Mouse (Mus musculus) hindbrain, embryonic 14.5 days (tissue): ENCODE data around the gene Mrtfa. TPM values are rescaled to one million over a fixed set of nuclear protein-coding genes. Genes with fewer than 3 reads are reported as not detected.

Experiments used
- ATAC-seq: fragments of 200-750 bp; cut with Nextera tagmentation; 2 replicates; pipeline ENCODE4 v1.8.0; 2017; ENCODE audit warnings: moderate number of reproducible peaks, mild to moderate bottlenecking, moderate TSS enrichment, moderate library complexity; ENCODE audit not compliant: low FRiP score
- DNase-seq: peaks from one replicate; pipeline ENCODE4 v3.0.0-alpha.2; 2015; ENCODE audit warnings: low spot score
- H3K27ac ChIP-seq: fragments of 300-500 bp; sonication (generic); 2 replicates; pipeline ENCODE4 v1.5.1; 2014; ENCODE audit warnings: mild to moderate bottlenecking, moderate library complexity
- H3K27me3 ChIP-seq: fragments of 300-500 bp; sonication (generic); 2 replicates; pipeline ENCODE4 v1.6.1; 2014; ENCODE audit warnings: mild to moderate bottlenecking, low read length, mixed read lengths; ENCODE audit not compliant: control insufficient read depth, insufficient read depth
- H3K36me3 ChIP-seq: fragments of 300-500 bp; sonication (generic); replicated peaks from 2 replicates; pipeline ENCODE4 v1.6.1; 2014; ENCODE audit not compliant: control insufficient read depth, insufficient read depth
- H3K4me1 ChIP-seq: fragments of 300-500 bp; sonication (generic); replicated peaks from 2 replicates; pipeline ENCODE4 v1.6.1; 2014; ENCODE audit warnings: antibody characterized with exemption, low read length, mixed read lengths; ENCODE audit not compliant: control insufficient read depth, insufficient read depth
- H3K4me2 ChIP-seq: fragments of 300-500 bp; sonication (generic); replicated peaks from 2 replicates; pipeline ENCODE4 v1.6.1; 2014; ENCODE audit warnings: mild to moderate bottlenecking, moderate library complexity
- H3K4me3 ChIP-seq: fragments of 300-500 bp; sonication (generic); replicated peaks from 2 replicates; pipeline ENCODE4 v1.5.1; 2014; ENCODE audit warnings: mild to moderate bottlenecking, low read length
- H3K9ac ChIP-seq: fragments of 300-500 bp; sonication (generic); 2 replicates; pipeline ENCODE4 v1.6.1; 2014
- H3K9me3 ChIP-seq: fragments of 300-500 bp; sonication (generic); 2 replicates; pipeline ENCODE4 v1.6.1; 2016; ENCODE audit warnings: low read length; ENCODE audit not compliant: control insufficient read depth
- WGBS: fragments of 180-500 bp; shearing (Covaris S2); extraction: QIAGEN DNeasy Blood & Tissue Kit; methylation state at CpG from one replicate; pipeline ENCODE4 v1.1.7; 2014; 5-methylcytosine and 5-hydroxymethylcytosine counted together
- polyA plus RNA-seq: library from polyadenylated mRNA; unstranded; fragments of >200 nt; fragmentation: Nextera tagmentation; extraction: Ambion mirVana; gene quantifications from 2 replicates; pipeline ENCODE4 v1.2.1, GENCODE M21; 2014

Mrtfa gene
- polyA plus RNA-seq, 1 experiment from 2014 or later, result 31.5 TPM

DNA sequence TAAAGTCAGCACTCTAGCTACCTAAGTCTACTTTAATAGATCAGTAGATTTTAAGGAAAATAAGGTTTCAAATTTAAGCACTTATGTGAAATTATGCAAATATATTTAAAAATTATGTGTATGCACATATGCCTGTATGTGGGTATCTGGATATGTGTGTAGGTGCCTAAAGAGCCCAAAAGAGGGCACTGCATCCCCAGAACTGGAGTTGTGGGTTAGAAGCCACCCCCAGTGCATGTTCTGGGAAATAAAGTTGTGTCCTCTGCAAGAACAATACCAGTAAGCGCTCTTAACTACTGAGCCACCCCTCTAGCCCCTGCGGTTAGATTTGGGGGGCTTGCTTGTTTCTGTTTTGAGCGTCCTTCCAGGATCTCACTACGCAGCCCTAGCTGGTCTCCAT lies 113.0 kb downstream of the Mrtfa start:
- no peak overlapping the region for H3K27ac ChIP-seq
- ATAC-seq, result no peak
- H3K9ac ChIP-seq, result no peak overlapping the region
- no peaks in the 10 kb centered on the region for H3K4me1 ChIP-seq
- H3K9me3 ChIP-seq, result no peaks in the 10 kb centered on the region
- H3K4me3 ChIP-seq, result no peak overlapping the region
- WGBS, result 98% methylated on average over 4 of the region's 4 CpGs
- no peak for DNase-seq
- H3K27me3 ChIP-seq, result no peaks in the 10 kb centered on the region
- no peaks in the 10 kb centered on the region for H3K36me3 ChIP-seq
- no peak overlapping the region for H3K4me2 ChIP-seq

DNA sequence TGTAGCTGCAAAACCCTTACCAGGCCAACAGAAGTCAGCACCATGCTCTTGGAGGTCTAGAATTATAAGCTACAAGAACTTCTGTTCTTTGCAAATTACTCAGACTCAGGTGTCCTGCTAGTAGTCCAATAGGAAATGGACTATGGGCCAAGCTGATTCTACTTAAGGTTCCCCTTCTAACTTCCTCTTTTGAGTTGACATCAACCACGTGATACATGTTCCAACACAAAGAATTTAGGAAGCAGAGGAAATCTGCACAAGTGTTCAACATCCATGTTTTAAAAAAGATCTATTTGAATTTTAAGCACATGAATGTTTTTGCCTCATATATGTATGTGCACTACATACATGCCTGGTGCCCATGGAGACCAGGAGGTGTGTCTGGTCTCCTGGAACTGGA lies 116.0 kb downstream of the Mrtfa start:
- H3K9ac ChIP-seq, result no peak overlapping the region
- no peaks in the 10 kb centered on the region for H3K4me1 ChIP-seq
- H3K27ac ChIP-seq, result no peak overlapping the region
- WGBS, result 95% methylated on average over 1 of the region's 1 CpGs
- H3K9me3 ChIP-seq, result no peaks in the 10 kb centered on the region
- DNase-seq, result no peak
- no peak for ATAC-seq
- H3K27me3 ChIP-seq, result no peaks in the 10 kb centered on the region
- H3K4me3 ChIP-seq, result no peak overlapping the region
- no peaks in the 10 kb centered on the region for H3K36me3 ChIP-seq
- no peak overlapping the region for H3K4me2 ChIP-seq

DNA sequence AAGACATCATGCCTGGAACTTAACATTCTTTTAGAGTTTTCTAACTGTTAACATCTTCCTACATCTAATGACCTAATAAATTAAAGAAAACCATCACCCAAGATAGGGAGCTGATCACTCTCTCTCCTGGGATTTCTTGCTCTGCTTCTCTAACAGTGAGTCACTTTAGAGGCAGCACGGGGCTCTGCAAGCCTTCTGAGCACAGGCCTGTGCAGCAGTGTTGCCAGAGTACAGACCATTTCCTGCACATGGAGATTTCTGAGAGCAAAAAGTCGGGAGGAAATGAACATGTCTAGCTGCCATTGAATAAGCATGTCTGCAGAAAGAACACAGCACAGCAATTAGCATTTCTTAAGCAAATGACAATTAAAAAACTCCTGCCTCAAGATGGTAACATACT lies 116.8 kb downstream of the Mrtfa start:
- no peak for ATAC-seq
- H3K4me2 ChIP-seq, result no peak overlapping the region
- 74% methylated on average over 2 of the region's 2 CpGs for WGBS
- no peaks in the 10 kb centered on the region for H3K4me1 ChIP-seq
- DNase-seq, result no peak
- no peaks in the 10 kb centered on the region for H3K36me3 ChIP-seq
- no peak overlapping the region for H3K27ac ChIP-seq
- H3K4me3 ChIP-seq, result no peak overlapping the region
- no peaks in the 10 kb centered on the region for H3K9me3 ChIP-seq
- H3K27me3 ChIP-seq, result no peaks in the 10 kb centered on the region
- no peak overlapping the region for H3K9ac ChIP-seq

DNA sequence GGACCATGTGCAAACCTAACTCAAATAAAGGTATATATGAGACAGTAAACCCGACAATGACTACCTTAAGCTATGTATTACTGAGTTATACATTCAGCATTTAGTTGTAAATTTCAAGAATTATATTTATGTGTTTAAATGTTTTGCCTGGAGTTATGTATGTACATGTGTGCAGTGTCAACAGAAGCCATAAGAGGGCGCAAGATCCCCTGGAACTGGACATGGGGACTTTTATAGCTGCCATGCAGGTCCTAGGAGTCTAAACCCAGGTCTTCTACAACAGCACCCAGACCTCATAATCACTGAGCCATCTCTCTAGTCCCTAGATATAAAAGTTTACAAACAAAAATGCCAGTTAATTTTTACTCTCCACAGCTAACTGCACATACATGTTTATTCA lies 117.8 kb downstream of the Mrtfa start:
- no peak for DNase-seq
- H3K4me2 ChIP-seq, result no peak overlapping the region
- WGBS, result 83% methylated on average over 2 of the region's 2 CpGs
- no peak for ATAC-seq
- H3K4me1 ChIP-seq, result no peaks in the 10 kb centered on the region
- H3K27me3 ChIP-seq, result no peaks in the 10 kb centered on the region
- H3K9ac ChIP-seq, result no peak overlapping the region
- no peak overlapping the region for H3K27ac ChIP-seq
- H3K36me3 ChIP-seq, result no peaks in the 10 kb centered on the region
- no peak overlapping the region for H3K4me3 ChIP-seq
- H3K9me3 ChIP-seq, result no peaks in the 10 kb centered on the region

DNA sequence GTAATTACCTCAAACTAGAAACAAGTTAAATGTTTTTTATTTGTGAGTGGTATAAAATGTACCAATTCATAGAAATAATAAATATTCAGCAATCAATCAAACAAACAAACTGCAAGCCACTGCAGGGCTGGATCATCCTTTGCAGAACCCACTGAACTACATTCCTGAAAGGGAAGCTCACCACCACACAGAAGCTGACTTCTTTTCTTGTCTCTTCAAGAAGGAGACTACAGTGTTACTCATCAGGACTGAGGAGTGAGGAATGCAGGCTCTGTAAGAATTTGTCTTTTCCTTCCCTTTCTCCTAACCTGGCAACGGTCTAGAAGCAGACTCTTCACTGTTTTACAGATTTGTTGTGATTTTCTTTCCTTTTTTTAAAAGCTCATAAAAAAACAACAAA lies 120.1 kb downstream of the Mrtfa start:
- no peaks in the 10 kb centered on the region for H3K4me1 ChIP-seq
- DNase-seq, result no peak
- H3K27me3 ChIP-seq, result no peaks in the 10 kb centered on the region
- H3K4me2 ChIP-seq, result no peak overlapping the region
- 81% methylated on average over 1 of the region's 1 CpGs for WGBS
- no peak overlapping the region for H3K27ac ChIP-seq
- H3K9me3 ChIP-seq, result no peaks in the 10 kb centered on the region
- H3K4me3 ChIP-seq, result no peak overlapping the region
- H3K9ac ChIP-seq, result no peak overlapping the region
- no peak for ATAC-seq
- H3K36me3 ChIP-seq, result no peaks in the 10 kb centered on the region

DNA sequence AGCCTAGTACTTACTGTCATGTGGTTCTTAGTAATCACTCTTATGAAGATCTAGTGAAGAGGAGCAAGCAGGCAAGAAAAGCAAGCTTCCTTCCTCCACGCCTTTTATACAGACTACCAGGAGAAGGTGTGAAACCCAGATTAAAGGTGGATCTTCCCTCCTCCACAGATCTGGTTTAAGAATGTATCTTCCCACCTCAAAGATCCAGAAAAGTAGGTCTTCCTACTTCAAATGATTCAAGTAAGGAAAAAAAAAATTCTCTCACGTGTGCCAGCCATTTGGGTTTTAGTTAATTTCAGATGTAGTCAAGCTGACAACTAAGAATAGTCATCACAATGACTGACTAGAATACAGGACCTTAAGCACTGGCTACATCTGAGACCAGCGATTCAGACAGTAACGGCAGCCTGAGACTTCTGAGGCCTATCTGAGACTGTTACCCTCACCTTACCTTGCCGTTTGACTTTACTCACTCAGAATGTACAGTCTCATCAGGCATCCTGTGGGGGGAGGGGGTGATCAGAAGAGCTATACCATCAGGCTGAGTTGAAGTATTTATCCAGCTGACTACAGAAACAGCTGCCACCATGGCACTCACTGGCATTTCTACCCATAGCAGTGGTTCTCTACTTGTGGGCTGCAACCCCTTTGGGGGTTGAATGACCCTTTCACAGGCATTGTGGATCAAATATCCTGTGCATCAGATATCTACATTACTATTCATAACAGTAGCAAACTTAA lies 121.7 kb downstream of the Mrtfa start:
- Histone ChIP-seq H3K4me1 (no peaks in the 10 kb centered on the region), H3K36me3 (no peaks in the 10 kb centered on the region), H3K9ac (no peak overlapping the region), H3K9me3 (no peaks in the 10 kb centered on the region), H3K27ac (no peak overlapping the region), H3K4me3 (no peak overlapping the region), H3K27me3 (no peaks in the 10 kb centered on the region), H3K4me2 (no peak overlapping the region)
- DNase-seq (no peak), ATAC-seq (no peak)
- 94% methylated on average over 5 of the region's 5 CpGs for WGBS

DNA sequence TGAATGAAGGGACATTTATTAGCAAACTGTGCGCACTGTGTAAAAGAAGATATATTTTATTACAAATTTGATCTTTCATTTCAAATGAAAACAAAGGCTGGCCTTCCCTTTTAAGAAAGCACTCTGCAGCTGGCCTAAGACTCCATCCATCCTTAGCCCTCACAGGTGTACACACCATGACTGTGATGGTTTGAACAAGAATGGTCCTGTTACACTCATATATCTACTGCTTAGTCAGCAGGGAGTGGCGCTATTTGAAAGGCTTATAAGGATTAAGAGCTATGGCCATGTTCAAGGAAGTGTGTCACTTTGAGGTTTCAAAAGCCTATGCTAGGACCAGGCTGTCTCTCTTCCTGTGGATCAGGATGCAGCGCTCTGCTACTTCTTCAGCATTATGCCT lies 122.8 kb downstream of the Mrtfa start:
- no peak overlapping the region for H3K27ac ChIP-seq
- no peaks in the 10 kb centered on the region for H3K36me3 ChIP-seq
- no peak overlapping the region for H3K4me2 ChIP-seq
- H3K27me3 ChIP-seq, result no peaks in the 10 kb centered on the region
- peaks cover 3% of the 10 kb centered on the region; the same call in 1 of the 2 replicates for H3K4me1 ChIP-seq
- DNase-seq, result no peak
- no peak overlapping the region for H3K9ac ChIP-seq
- no peak for ATAC-seq
- WGBS, result 94% methylated on average over 3 of the region's 3 CpGs
- H3K9me3 ChIP-seq, result no peaks in the 10 kb centered on the region
- no peak overlapping the region for H3K4me3 ChIP-seq

DNA sequence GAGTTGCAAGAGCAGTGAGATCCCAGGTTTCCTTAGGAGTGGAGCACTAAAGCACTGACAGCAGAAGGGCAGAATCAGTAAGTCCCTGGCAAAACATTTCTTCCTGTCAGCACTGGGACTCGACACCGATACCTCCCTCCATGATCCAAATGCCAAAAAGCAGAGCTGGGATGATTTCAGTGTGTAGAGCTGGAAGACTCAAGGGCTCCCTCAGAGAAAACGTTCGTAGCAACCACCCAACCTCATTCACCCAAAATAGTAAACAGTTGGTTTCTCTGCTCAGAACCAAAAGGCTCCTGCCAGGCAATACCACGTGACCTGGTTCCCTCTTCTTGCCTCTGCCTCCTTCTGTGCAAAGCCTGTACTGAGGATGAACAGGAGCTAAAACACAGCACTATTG lies 123.6 kb downstream of the Mrtfa start:
- Histone ChIP-seq H3K9me3 (no peaks in the 10 kb centered on the region), H3K27me3 (no peaks in the 10 kb centered on the region), H3K4me1 (peaks cover 11% of the 10 kb centered on the region; the same call in 1 of the 2 replicates), H3K4me3 (no peak overlapping the region), H3K36me3 (no peaks in the 10 kb centered on the region), H3K4me2 (no peak overlapping the region), H3K9ac (no peak overlapping the region), H3K27ac (no peak overlapping the region)
- WGBS, result 76% methylated on average over 5 of the region's 5 CpGs
- no peak for ATAC-seq
- DNase-seq, result no peak

DNA sequence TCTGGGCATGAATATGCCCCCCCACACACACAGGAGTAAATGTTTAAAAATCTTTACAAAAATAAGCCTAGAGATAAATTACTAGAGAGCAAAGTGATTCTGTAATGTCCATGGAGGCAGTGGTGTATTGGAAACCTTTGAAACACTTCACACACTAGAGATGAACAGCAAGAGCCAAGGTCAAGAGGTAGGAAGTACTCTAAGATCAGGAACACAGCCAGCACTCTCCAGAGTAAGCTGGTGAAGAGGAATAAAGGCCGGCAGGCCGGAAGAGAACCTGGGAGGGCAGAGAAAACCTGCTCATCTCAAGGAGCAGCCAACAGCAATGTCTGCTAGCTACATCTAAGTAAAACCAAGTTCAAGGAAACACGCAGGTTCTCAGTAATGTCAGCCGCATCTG lies 125.9 kb downstream of the Mrtfa start:
- Histone ChIP-seq H3K27me3 (no peaks in the 10 kb centered on the region), H3K9ac (no peak overlapping the region), H3K4me3 (no peak overlapping the region), H3K27ac (no peak overlapping the region), H3K9me3 (no peaks in the 10 kb centered on the region), H3K36me3 (no peaks in the 10 kb centered on the region), H3K4me1 (peaks cover 11% of the 10 kb centered on the region; the same call in 1 of the 2 replicates), H3K4me2 (no peak overlapping the region)
- WGBS, result 96% methylated on average over 4 of the region's 4 CpGs
- ATAC-seq, result no peak
- DNase-seq, result no peak

DNA sequence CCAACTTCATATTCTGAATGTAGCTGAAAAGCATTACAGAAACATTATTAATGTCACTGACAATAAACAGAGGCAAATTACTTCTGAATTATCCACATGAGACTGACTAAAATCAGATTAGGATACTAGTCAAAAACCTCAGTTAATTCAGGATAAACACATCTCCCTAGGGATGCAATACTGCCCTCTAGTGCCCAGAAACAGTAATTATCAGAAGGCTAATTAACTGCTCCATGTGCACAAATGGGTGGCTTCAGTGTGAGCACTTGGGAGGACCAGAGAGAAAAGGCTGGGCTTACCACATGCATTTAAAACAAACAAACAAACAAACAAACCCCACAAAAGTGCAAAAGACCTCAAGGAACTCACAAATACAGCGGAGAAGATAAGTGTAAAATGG lies 126.4 kb downstream of the Mrtfa start:
- Histone ChIP-seq H3K4me2 (no peak overlapping the region), H3K4me1 (peaks cover 11% of the 10 kb centered on the region; the same call in 1 of the 2 replicates), H3K4me3 (no peak overlapping the region), H3K27ac (no peak overlapping the region), H3K27me3 (no peaks in the 10 kb centered on the region), H3K36me3 (no peaks in the 10 kb centered on the region), H3K9me3 (no peaks in the 10 kb centered on the region), H3K9ac (no peak overlapping the region)
- peak; percentile 68 for DNase-seq
- ATAC-seq, result no peak
- WGBS, result 42% methylated on average over 1 of the region's 1 CpGs
